Mouse (Mus musculus): ENCODE data around the gene Tbc1d10c.

- no peak for TF ChIP-seq CTCF (IDR thresholded peaks at IDR 0.05; ENCODE audit: insufficient read depth, low read length)
- no peak for TF ChIP-seq POLR2A (IDR thresholded peaks at IDR 0.05; ENCODE audit: borderline replicate concordance, extremely low read depth, low read depth, low read length)
Measured at GRCm38 (mm10) chr19:4229451-4230076, 38.5 kb upstream of the Tbc1d10c start.

All from lung, adult 2 months (tissue).